Mouse (Mus musculus) lung, postnatal 0 days (tissue): Measurements from ENCODE around the gene Cers3.

Experiments
- CTCF ChIP-seq: IDR thresholded peaks from 2 replicates; pipeline ENCODE4 v1.5.1; 2016; ENCODE audit warnings: antibody characterized with exemption, mild to moderate bottlenecking
- EP300 ChIP-seq: IDR thresholded peaks from 2 replicates; pipeline ENCODE4 v1.6.1; 2016; ENCODE audit warnings: antibody characterized with exemption, mild to moderate bottlenecking, control low read depth

DNA sequence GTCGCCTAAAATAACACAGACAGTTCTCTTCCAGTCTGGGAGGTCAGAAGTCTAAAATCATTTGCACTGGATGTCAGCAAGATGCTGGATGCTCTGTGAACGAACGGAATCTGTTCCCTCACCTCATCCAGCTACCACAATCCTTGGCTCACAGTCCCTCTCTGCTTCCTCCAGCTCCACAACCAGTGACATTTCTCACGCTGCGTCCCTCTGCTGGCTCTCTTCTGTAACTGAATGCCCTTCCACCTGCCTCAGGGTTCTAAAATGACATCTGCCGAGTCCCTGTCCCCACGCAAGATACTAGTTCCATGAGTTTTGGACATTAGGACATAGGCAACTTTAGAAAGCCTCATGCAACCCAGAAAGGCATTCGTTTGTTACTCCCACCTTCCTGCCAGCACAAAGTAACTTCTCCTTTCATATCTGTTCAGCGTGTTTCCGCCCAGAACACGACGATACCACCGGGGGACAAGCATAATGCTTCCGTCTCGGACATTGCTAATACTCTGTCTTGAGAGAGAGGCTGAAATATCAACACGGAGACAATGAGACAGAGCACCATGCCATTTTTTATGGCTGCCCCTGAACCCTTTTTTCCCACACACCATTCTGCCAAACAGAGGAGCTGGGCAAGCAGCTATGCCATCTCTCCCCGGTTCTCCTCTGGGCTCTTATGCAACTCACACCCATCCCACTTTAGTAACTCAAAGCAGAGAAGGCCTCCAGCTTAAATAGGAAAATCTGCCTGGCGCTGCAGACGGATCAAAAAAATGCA is 123.8 kb downstream of the Cers3 start:
- TF ChIP-seq EP300 (no peak), CTCF (peak; percentile 39)
